Mouse (Mus musculus) CH12.LX (cell line): ENCODE results near the gene Socs3. TPM values are rescaled to one million over a fixed set of nuclear protein-coding genes. Genes with fewer than 3 reads are reported as not detected.

ENCODE experiments used
- DNase-seq: peaks from one replicate; pipeline ENCODE4 v3.0.0-alpha.2; 2013; ENCODE audit errors: extremely low read depth
- H3K27ac ChIP-seq: 2 replicates; pipeline ENCODE4 v1.5.1; 2012; ENCODE audit warnings: low read depth, mild to moderate bottlenecking, control low read depth, moderate library complexity; ENCODE audit not compliant: insufficient read depth
- H3K27me3 ChIP-seq: replicated peaks from 2 replicates; pipeline ENCODE3; 2012; ENCODE audit warnings: inconsistent platforms
- H3K36me3 ChIP-seq, 2 experiments: replicated peaks in 1 of 2; 2 replicates each; pipeline versions ENCODE3 to v1.6.1; 2012; ENCODE audit warnings: inconsistent platforms in 1 of 2, low read length in 1 of 2, mild to moderate bottlenecking in 1 of 2, mixed read lengths in 1 of 2, moderate library complexity in 1 of 2; ENCODE audit not compliant: control insufficient read depth in 1 of 2, insufficient read depth in 1 of 2
- H3K4me1 ChIP-seq, 2 experiments: 2 replicates each; pipeline ENCODE4 v1.6.1; 2012; ENCODE audit warnings: inconsistent platforms in 1 of 2, moderate library complexity in 1 of 2; ENCODE audit not compliant: insufficient read depth in 2 of 2, control insufficient read depth in 1 of 2
- H3K4me2 ChIP-seq: 2 replicates; pipeline ENCODE4 v1.6.1; 2012; ENCODE audit warnings: low read depth, mild to moderate bottlenecking, control low read depth; ENCODE audit not compliant: poor library complexity, insufficient read depth, severe bottlenecking
- H3K4me3 ChIP-seq, 3 experiments: fragments of 150-350 bp in 1 of 3; sonication (generic) in 1 of 3; replicated peaks in 1 of 3; 2 replicates each; pipeline versions ENCODE3 to v1.5.1; 2011 to 2012; ENCODE audit warnings: low read depth in 2 of 3, low read length in 2 of 3, mild to moderate bottlenecking in 2 of 3, moderate library complexity in 2 of 3, control low read depth in 1 of 3, improper control_type of control experiment in 1 of 3, inconsistent platforms in 1 of 3, mixed read lengths in 1 of 3; ENCODE audit not compliant: poor library complexity in 1 of 3
- H3K79me2 ChIP-seq: replicated peaks from 2 replicates; pipeline ENCODE4 v1.6.1; 2012; ENCODE audit warnings: mild to moderate bottlenecking, moderate library complexity; ENCODE audit not compliant: control insufficient read depth, poor library complexity, insufficient read depth, severe bottlenecking; ENCODE audit errors: extremely low read depth
- H3K9ac ChIP-seq: 2 replicates; pipeline ENCODE4 v1.6.1; 2012; ENCODE audit warnings: low read depth, mild to moderate bottlenecking, control low read depth, moderate library complexity; ENCODE audit not compliant: insufficient read depth
- H3K9me3 ChIP-seq: replicated peaks from 2 replicates; pipeline ENCODE3; 2012; ENCODE audit warnings: low read length, inconsistent platforms, mixed read lengths
- BHLHE40 ChIP-seq: IDR thresholded peaks from 2 replicates; pipeline ENCODE4 v1.6.1; 2011; ENCODE audit warnings: mild to moderate bottlenecking, low read depth, low read length, improper control_type of control experiment
- CHD2 ChIP-seq: IDR thresholded peaks from 2 replicates; pipeline ENCODE4 v1.6.1; 2011; ENCODE audit warnings: low read length, improper control_type of control experiment
- ELF1 ChIP-seq: IDR thresholded peaks from 2 replicates; pipeline ENCODE4 v1.6.1; 2014; ENCODE audit warnings: low read depth, mild to moderate bottlenecking, inconsistent platforms, low read length, improper control_type of control experiment
- EP300 ChIP-seq: IDR thresholded peaks from 2 replicates; pipeline ENCODE4 v1.6.1; 2011; ENCODE audit warnings: low read length, improper control_type of control experiment
- ETS1 ChIP-seq: conservative IDR thresholded peaks from 2 replicates; pipeline ENCODE4 v1.6.1; 2012; ENCODE audit warnings: low read depth, mild to moderate bottlenecking, inconsistent platforms, low read length, improper control_type of control experiment, moderate library complexity
- GABPA ChIP-seq: IDR thresholded peaks from 2 replicates; pipeline ENCODE4 v1.6.1; 2012; ENCODE audit warnings: low read depth, low read length, improper control_type of control experiment, inconsistent platforms; ENCODE audit not compliant: insufficient replicate concordance
- HCFC1 ChIP-seq: IDR thresholded peaks from 2 replicates; pipeline ENCODE4 v1.6.1; 2012; ENCODE audit warnings: low read depth, mild to moderate bottlenecking, inconsistent platforms, low read length, improper control_type of control experiment
- IRF4 ChIP-seq: IDR thresholded peaks from 2 replicates; pipeline ENCODE4 v1.6.1; 2014; ENCODE audit warnings: low read depth, mild to moderate bottlenecking, inconsistent platforms, low read length, improper control_type of control experiment
- JUN ChIP-seq: IDR thresholded peaks from 2 replicates; pipeline ENCODE4 v1.6.1; 2011; ENCODE audit warnings: low read depth, mild to moderate bottlenecking, low read length, improper control_type of control experiment, moderate library complexity; ENCODE audit not compliant: insufficient read depth
- JUND ChIP-seq: conservative IDR thresholded peaks from 2 replicates; pipeline ENCODE4 v1.6.1; 2011; ENCODE audit warnings: low read depth, low read length, improper control_type of control experiment
- KAT2A ChIP-seq: IDR thresholded peaks from 2 replicates; pipeline ENCODE4 v1.6.1; 2012; ENCODE audit warnings: low read length, improper control_type of control experiment, inconsistent platforms; ENCODE audit not compliant: insufficient replicate concordance
- MAFK ChIP-seq: IDR thresholded peaks from 2 replicates; pipeline ENCODE4 v1.6.1; 2011; ENCODE audit warnings: low read length, improper control_type of control experiment; ENCODE audit not compliant: insufficient replicate concordance
- MAX ChIP-seq: IDR thresholded peaks from 2 replicates; pipeline ENCODE4 v1.6.1; 2011; ENCODE audit warnings: low read length, improper control_type of control experiment
- MAZ ChIP-seq: IDR thresholded peaks from 2 replicates; pipeline ENCODE4 v1.6.1; 2012; ENCODE audit warnings: low read depth, mild to moderate bottlenecking, inconsistent platforms, low read length, improper control_type of control experiment, moderate library complexity
- MEF2A ChIP-seq: IDR thresholded peaks from 2 replicates; pipeline ENCODE4 v1.6.1; 2014; ENCODE audit warnings: low read depth, mild to moderate bottlenecking, inconsistent platforms, low read length, improper control_type of control experiment, borderline replicate concordance
- MXI1 ChIP-seq: IDR thresholded peaks from 2 replicates; pipeline ENCODE4 v1.6.1; 2011; ENCODE audit warnings: mild to moderate bottlenecking, low read depth, low read length, improper control_type of control experiment
- MYC ChIP-seq: IDR thresholded peaks from 2 replicates; pipeline ENCODE4 v1.6.1; 2011; ENCODE audit warnings: low read depth, mild to moderate bottlenecking, improper control_type of control experiment, low read length
- NELFE ChIP-seq: IDR thresholded peaks from 2 replicates; pipeline ENCODE4 v1.6.1; 2011; ENCODE audit warnings: low read depth, low read length, improper control_type of control experiment
- NRF1 ChIP-seq: IDR thresholded peaks from 2 replicates; pipeline ENCODE4 v1.6.1; 2014; ENCODE audit warnings: low read depth, mild to moderate bottlenecking, inconsistent platforms, low read length, improper control_type of control experiment, moderate library complexity
- RAD21 ChIP-seq: IDR thresholded peaks from 2 replicates; pipeline ENCODE4 v1.6.1; 2011; ENCODE audit warnings: low read depth, mild to moderate bottlenecking, low read length, improper control_type of control experiment, moderate library complexity
- SIN3A ChIP-seq: IDR thresholded peaks from 2 replicates; pipeline ENCODE4 v1.6.1; 2012; ENCODE audit warnings: low read length, improper control_type of control experiment, inconsistent platforms
- TCF12 ChIP-seq: IDR thresholded peaks from 2 replicates; pipeline ENCODE4 v1.6.1; 2014; ENCODE audit warnings: low read depth, mild to moderate bottlenecking, inconsistent platforms, low read length, improper control_type of control experiment
- USF1 ChIP-seq: IDR thresholded peaks from 2 replicates; pipeline ENCODE4 v1.6.1; 2014; ENCODE audit warnings: low read depth, mild to moderate bottlenecking, inconsistent platforms, low read length, improper control_type of control experiment
- ZKSCAN1 ChIP-seq: IDR thresholded peaks from 2 replicates; pipeline ENCODE4 v1.6.1; 2012; ENCODE audit warnings: low read depth, inconsistent platforms, low read length, improper control_type of control experiment, borderline replicate concordance
- dilution Hi-C: fragments of 300-500 bp; cut with MboI; formaldehyde crosslinking; loops from 2 replicates; pipeline ENCODE4 v1.14.3; 2020; ENCODE audit warnings: low sequenced_read_pairs; ENCODE audit not compliant: extremely low pct_unique_long_range_greater_than_20kb, extremely low pct_ligation_motif_present
- in situ Hi-C: fragments of 300-500 bp; cut with MboI; formaldehyde crosslinking; loops from 3 replicates; pipeline ENCODE4 v1.14.3; 2019; ENCODE audit warnings: low sequenced_read_pairs, low pct_ligation_motif_present, low pct_unique_long_range_greater_than_20kb, mixed read lengths
- polyA plus RNA-seq: library from polyadenylated mRNA; unstranded; fragments of >175 nt; gene quantifications from 2 replicates; pipeline ENCODE4 v1.2.1, GENCODE M21; 2012; ENCODE audit warnings: low read depth; ENCODE audit not compliant: insufficient read length
- total RNA-seq, 2 experiments: library from RNA; depleted of rRNA; stranded (reverse); fragments of 300-350 nt in 1 of 2; fragments of >200 nt in 1 of 2; gene quantifications; 2 replicates each; pipeline ENCODE4 v1.2.3; 2012 to 2014

Gene Socs3
- total and polyA plus RNA-seq, 3 experiments, result 0.83 to 4.7 (median 1.2) TPM

GRCm38 (mm10) chr11:117925541-117925940 lies 44.3 kb downstream of the Socs3 start:
- Histone ChIP-seq H3K79me2 (no peaks in the 10 kb centered on the region), H3K27me3 (peaks cover 33% of the 10 kb centered on the region), H3K27ac (no peak overlapping the region), H3K4me2 (no peak overlapping the region), H3K4me3 (no peak overlapping the region), H3K4me1 (no peaks in the 10 kb centered on the region), H3K36me3 (no peaks in the 10 kb centered on the region), H3K9ac (no peak overlapping the region), H3K9me3 (no peaks in the 10 kb centered on the region)
- no peak for DNase-seq
- in situ Hi-C loops, result no loop called here
- dilution Hi-C loops, result no loop called here
- TF ChIP-seq ETS1, result no peak
- no peak for TF ChIP-seq MAFK
- no peak for TF ChIP-seq JUND
- no peak for TF ChIP-seq MEF2A
- TF ChIP-seq NELFE, result no peak
- TF ChIP-seq USF1, result no peak
- no peak for TF ChIP-seq MAX
- TF ChIP-seq MYC, result no peak

- Histone ChIP-seq H3K36me3 (no peaks in the 10 kb centered on the region), H3K27ac (no peak overlapping the region), H3K9me3 (no peaks in the 10 kb centered on the region), H3K4me1 (peaks cover 0 to 2% of the 10 kb centered on the region in 2 experiments; a peak in 1 of 4 replicates), H3K4me3 (no peak overlapping the region), H3K79me2 (no peaks in the 10 kb centered on the region), H3K27me3 (peaks cover 36% of the 10 kb centered on the region), H3K9ac (no peak overlapping the region), H3K4me2 (no peak overlapping the region)
- TF ChIP-seq ELF1 (no peak), MXI1 (no peak), EP300 (no peak), CHD2 (no peak), BHLHE40 (no peak), IRF4 (no peak), NRF1 (no peak), TCF12 (no peak), ETS1 (no peak)
- dilution Hi-C loops, result no loop called here
- in situ Hi-C loops, result no loop called here
- DNase-seq, result no peak
These were observed 45.4 kb downstream of the Socs3 start for GRCm38 (mm10) chr11:117924466-117924865.

GRCm38 (mm10) chr11:117923279-117923678 lies 46.6 kb downstream of the Socs3 start:
- Histone ChIP-seq H3K27ac (no peak overlapping the region), H3K4me2 (no peak overlapping the region), H3K9me3 (no peaks in the 10 kb centered on the region), H3K36me3 (no peaks in the 10 kb centered on the region), H3K27me3 (peaks cover 44% of the 10 kb centered on the region)
- dilution Hi-C loops (no loop called here), in situ Hi-C loops (no loop called here)
- no peak for DNase-seq
- TF ChIP-seq CHD2 (no peak), JUND (no peak), TCF12 (no peak), JUN (no peak), MEF2A (no peak), KAT2A (no peak), SIN3A (no peak), MAZ (no peak), HCFC1 (no peak), RAD21 (no peak), MAX (no peak), MXI1 (no peak), GABPA (no peak), ZKSCAN1 (no peak), IRF4 (no peak)
- TF ChIP-seq, all 38 proteins: peak for 0
- no peak overlapping the region for H3K4me3 ChIP-seq
- no peak overlapping the region for H3K9ac ChIP-seq
- H3K79me2 ChIP-seq, result no peaks in the 10 kb centered on the region
- H3K4me1 ChIP-seq, result peaks cover 8 to 10% of the 10 kb centered on the region in 2 experiments
